Mouse (Mus musculus): ENCODE results near the gene Snd1. TPM values are rescaled to one million over a fixed set of nuclear protein-coding genes. Genes with fewer than 3 reads are reported as not detected.
A peak's percentile ranks its signal among the peaks of the same experiment; 100 is the strongest.

The Snd1 gene
- polyA plus RNA-seq, 1 experiment from 2014 or later = 111 TPM

DNA sequence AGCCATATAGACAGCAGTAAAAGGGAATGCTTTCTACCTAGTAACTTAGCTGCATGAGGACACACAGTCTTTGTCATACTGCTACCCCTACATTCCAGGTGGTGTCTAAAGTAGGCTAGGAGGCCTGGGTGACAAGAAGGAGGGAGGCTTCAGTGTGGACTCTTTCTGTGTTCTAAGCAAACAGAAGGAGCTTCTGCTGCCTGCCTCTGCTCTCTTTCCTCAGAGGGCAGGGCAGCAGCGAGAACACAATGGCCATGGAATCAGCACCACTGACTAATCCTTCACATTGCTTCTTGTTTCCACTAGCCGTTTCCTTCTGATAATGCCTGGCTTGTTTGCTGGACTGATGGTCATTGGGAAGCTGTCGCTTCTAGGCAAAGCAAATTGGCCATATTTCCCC is 316.2 kb downstream of the Snd1 start:
- Histone ChIP-seq H3K27me3 (ENCODE audit: control insufficient read depth, insufficient read depth, low read length) (no peaks in the 10 kb centered on the region), H3K4me1 (ENCODE audit: control insufficient read depth, insufficient read depth, low read length) (no peaks in the 10 kb centered on the region), H3K9me3 (ENCODE audit: control insufficient read depth, low read length) (no peaks in the 10 kb centered on the region), H3K4me2 (ENCODE audit: low read depth) (no peak overlapping the region), H3K4me3 (ENCODE audit: low read depth, low read length) (no peak overlapping the region), H3K27ac (ENCODE audit: low read depth, low read length) (no peak overlapping the region), H3K9ac (ENCODE audit: low read length) (no peak overlapping the region), H3K36me3 (ENCODE audit: control insufficient read depth, insufficient read depth, low read length) (no peaks in the 10 kb centered on the region)
- no peak for DNase-seq (ENCODE audit: low spot score)
- ATAC-seq (ENCODE audit: insufficient read depth, low FRiP score, low TSS enrichment) = no peak
- WGBS = 64% methylated on average over 3 of the region's 3 CpGs

DNA sequence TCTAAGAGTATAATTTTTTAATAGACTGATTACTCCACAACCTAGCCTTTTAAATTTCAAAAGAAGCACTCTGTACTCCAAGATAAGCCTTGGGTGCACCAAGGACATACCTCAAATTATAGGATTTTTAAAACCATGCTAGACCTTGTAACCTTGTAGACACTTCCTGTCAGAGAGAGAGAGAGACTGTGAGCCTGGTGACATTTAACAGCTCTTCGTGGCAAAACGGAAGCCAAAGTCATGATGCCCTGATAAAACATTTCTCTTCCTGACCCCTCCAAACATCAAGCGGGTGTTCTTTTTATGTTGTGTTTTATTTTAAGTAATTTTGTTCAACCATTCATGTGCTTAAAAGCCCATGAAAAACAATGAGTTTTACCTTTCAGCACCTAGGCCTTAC is 316.9 kb downstream of the Snd1 start:
- Histone ChIP-seq H3K9ac (ENCODE audit: low read length) (no peak overlapping the region), H3K4me3 (ENCODE audit: low read depth, low read length) (no peak overlapping the region), H3K4me1 (ENCODE audit: control insufficient read depth, insufficient read depth, low read length) (no peaks in the 10 kb centered on the region), H3K4me2 (ENCODE audit: low read depth) (no peak overlapping the region), H3K27me3 (ENCODE audit: control insufficient read depth, insufficient read depth, low read length) (no peaks in the 10 kb centered on the region), H3K36me3 (ENCODE audit: control insufficient read depth, insufficient read depth, low read length) (no peaks in the 10 kb centered on the region), H3K9me3 (ENCODE audit: control insufficient read depth, low read length) (no peaks in the 10 kb centered on the region), H3K27ac (ENCODE audit: low read depth, low read length) (no peak overlapping the region)
- 91% methylated on average over 3 of the region's 3 CpGs for WGBS
- ATAC-seq (ENCODE audit: insufficient read depth, low FRiP score, low TSS enrichment) (no peak), DNase-seq (ENCODE audit: low spot score) (no peak)

DNA sequence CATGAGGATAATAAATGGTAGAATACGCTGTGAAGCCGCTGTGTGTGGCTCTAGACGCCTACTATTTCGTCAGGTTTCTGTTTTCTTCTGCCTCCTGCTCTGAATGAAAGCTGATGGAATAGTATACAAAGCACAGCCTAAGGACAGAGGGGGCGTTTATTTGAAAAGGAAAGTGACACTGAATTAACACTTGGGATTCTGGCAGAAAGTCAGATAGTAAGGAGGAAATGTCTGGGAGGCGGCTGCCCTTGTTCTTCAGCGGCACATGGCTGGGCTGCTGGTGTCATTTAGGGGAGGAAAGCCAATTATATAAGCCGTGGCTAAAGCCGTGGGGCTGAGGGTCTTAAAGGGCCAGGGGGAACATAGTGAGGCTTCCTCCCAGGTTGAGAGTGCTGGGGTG is 320.4 kb downstream of the Snd1 start:
- H3K27ac ChIP-seq (ENCODE audit: low read depth, low read length) = no peak overlapping the region
- H3K9ac ChIP-seq (ENCODE audit: low read length) = no peak overlapping the region
- no peaks in the 10 kb centered on the region for H3K4me1 ChIP-seq (ENCODE audit: control insufficient read depth, insufficient read depth, low read length)
- H3K4me3 ChIP-seq (ENCODE audit: low read depth, low read length) = no peak overlapping the region
- ATAC-seq (ENCODE audit: insufficient read depth, low FRiP score, low TSS enrichment) (peak; percentile 55; the same call in 1 of the 2 replicates), DNase-seq (ENCODE audit: low spot score) (peak; percentile 26)
- WGBS = 36% methylated on average over 9 of the region's 9 CpGs
- H3K27me3 ChIP-seq (ENCODE audit: control insufficient read depth, insufficient read depth, low read length) = no peaks in the 10 kb centered on the region
- no peaks in the 10 kb centered on the region for H3K36me3 ChIP-seq (ENCODE audit: control insufficient read depth, insufficient read depth, low read length)
- no peaks in the 10 kb centered on the region for H3K9me3 ChIP-seq (ENCODE audit: control insufficient read depth, low read length)
- H3K4me2 ChIP-seq (ENCODE audit: low read depth) = no peak overlapping the region

DNA sequence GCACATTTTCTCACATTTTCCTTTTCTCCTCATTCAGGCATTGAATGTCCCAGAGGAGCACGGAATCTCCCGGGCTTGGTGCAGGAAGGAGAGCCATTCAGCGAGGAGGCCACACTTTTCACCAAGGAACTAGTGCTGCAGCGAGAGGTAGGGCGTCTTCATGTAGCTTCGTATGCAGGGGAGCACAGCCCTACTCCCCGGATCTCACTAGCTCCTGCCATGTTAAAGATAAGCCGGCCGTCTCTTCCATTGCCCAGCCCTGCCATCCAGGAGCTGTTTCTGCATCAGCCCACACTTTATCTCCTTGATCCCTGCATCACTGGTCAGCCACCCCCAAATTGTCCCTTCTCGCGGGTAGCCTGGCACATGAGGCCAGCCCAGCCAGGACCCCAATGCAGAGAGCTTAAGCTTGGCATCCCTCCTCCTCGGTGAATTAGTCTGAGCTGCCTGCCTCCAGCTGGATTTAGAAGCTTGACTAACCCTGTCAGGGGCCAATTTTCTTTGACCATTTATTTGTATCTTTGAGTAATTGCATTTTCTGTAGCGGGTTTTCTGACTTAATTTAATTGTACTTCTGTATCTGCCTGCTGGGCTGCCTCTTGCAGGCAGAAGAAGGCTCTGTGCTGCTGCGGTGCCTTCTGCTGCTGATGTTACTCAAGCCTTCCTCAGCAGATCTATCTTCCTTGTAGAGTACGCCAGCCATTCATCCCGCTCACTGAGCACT is 321.0 kb downstream of the Snd1 start:
- Histone ChIP-seq H3K27ac (ENCODE audit: low read depth, low read length) (no peak overlapping the region), H3K9me3 (ENCODE audit: control insufficient read depth, low read length) (no peaks in the 10 kb centered on the region), H3K27me3 (ENCODE audit: control insufficient read depth, insufficient read depth, low read length) (no peaks in the 10 kb centered on the region), H3K9ac (ENCODE audit: low read length) (no peak overlapping the region), H3K4me1 (ENCODE audit: control insufficient read depth, insufficient read depth, low read length) (no peaks in the 10 kb centered on the region), H3K4me3 (ENCODE audit: low read depth, low read length) (no peak overlapping the region), H3K36me3 (ENCODE audit: control insufficient read depth, insufficient read depth, low read length) (no peaks in the 10 kb centered on the region), H3K4me2 (ENCODE audit: low read depth) (no peak overlapping the region)
- whole genome bisulfite sequencing = 90% methylated on average over 16 of the region's 16 CpGs
- ATAC-seq (ENCODE audit: insufficient read depth, low FRiP score, low TSS enrichment) (no peak), DNase-seq (ENCODE audit: low spot score) (no peak)

DNA sequence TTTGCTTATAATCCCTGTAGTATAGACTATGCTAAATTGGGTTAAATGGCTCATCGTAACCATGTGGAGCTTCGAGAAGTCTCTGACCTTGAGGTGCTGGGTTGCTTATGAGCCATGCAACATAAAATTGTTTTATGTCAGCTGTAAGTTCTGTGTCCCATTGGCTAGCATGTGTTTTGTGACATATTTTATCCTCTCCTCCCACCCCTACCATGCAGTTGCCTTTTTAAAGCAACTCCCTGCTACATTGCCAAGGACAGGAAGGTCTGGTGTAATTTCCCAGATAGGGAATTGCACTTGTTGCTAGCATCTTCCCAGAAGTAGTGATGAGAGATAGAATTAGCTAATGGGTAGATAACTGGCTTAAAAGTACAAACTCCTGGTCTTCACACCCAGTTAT is 324.9 kb downstream of the Snd1 start:
- Histone ChIP-seq H3K4me3 (ENCODE audit: low read depth, low read length) (no peak overlapping the region), H3K36me3 (ENCODE audit: control insufficient read depth, insufficient read depth, low read length) (no peaks in the 10 kb centered on the region), H3K27ac (ENCODE audit: low read depth, low read length) (no peak overlapping the region), H3K4me2 (ENCODE audit: low read depth) (no peak overlapping the region), H3K9ac (ENCODE audit: low read length) (no peak overlapping the region), H3K4me1 (ENCODE audit: control insufficient read depth, insufficient read depth, low read length) (no peaks in the 10 kb centered on the region), H3K9me3 (ENCODE audit: control insufficient read depth, low read length) (no peaks in the 10 kb centered on the region), H3K27me3 (ENCODE audit: control insufficient read depth, insufficient read depth, low read length) (no peaks in the 10 kb centered on the region)
- ATAC-seq (ENCODE audit: insufficient read depth, low FRiP score, low TSS enrichment) (no peak), DNase-seq (ENCODE audit: low spot score) (no peak)
- WGBS = 84% methylated on average over 2 of the region's 2 CpGs

DNA sequence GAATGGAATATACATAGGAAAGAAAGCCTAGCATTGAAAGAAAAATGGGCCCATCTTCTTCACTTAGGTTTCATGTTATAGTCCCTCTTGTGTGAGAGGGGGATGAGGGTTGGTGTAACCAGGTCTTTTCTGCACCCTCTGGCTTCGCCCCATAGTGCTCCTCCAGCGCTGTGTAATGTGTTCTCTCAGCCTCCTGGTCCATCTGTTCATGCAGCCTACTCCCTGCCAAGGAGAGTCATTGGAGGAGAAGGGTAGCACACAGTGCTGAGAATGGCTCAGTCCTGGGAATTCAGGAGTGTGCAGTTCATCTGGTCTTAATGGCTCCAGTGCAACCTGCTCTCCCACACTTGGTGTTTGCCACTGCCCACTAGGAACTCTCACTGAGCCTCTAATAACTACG is 326.0 kb downstream of the Snd1 start:
- DNase-seq (ENCODE audit: low spot score) (no peak), ATAC-seq (ENCODE audit: insufficient read depth, low FRiP score, low TSS enrichment) (no peak)
- H3K4me2 ChIP-seq (ENCODE audit: low read depth) = no peak overlapping the region
- no peak overlapping the region for H3K27ac ChIP-seq (ENCODE audit: low read depth, low read length)
- H3K4me3 ChIP-seq (ENCODE audit: low read depth, low read length) = no peak overlapping the region
- no peaks in the 10 kb centered on the region for H3K36me3 ChIP-seq (ENCODE audit: control insufficient read depth, insufficient read depth, low read length)
- H3K9me3 ChIP-seq (ENCODE audit: control insufficient read depth, low read length) = no peaks in the 10 kb centered on the region
- H3K4me1 ChIP-seq (ENCODE audit: control insufficient read depth, insufficient read depth, low read length) = no peaks in the 10 kb centered on the region
- no peak overlapping the region for H3K9ac ChIP-seq (ENCODE audit: low read length)
- no peaks in the 10 kb centered on the region for H3K27me3 ChIP-seq (ENCODE audit: control insufficient read depth, insufficient read depth, low read length)
- 93% methylated on average over 3 of the region's 3 CpGs for WGBS

DNA sequence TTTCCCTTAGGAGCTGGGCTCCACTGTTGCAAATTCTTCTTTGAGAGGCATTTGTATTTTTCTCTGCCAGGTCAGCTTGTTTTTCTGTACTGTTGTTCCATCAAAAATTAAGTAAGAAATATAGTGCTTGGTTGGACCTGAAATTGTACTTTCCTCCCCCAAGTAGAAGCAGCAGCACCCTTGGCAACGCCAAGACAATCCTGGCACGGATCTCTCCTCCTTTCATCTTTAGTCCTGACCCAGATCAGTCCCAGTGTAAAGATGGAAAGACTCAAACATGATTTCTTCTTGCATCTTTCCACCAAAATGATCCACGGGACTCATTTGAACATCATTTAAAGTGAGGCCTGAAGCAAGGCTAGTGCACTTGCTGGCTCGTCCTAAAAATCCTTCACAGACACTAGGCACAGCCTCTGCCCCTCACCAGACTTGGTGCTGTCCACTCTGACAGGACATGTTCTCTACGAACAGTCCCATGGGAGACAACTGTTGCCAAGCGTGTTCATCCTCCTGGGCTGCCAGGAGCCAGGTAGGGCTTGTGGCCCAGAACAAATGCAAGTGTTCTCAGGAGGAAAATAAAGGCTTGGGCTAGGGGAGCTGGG is 328.8 kb downstream of the Snd1 start:
- WGBS = 91% methylated on average over 6 of the region's 6 CpGs
- H3K9me3 ChIP-seq (ENCODE audit: control insufficient read depth, low read length) = no peaks in the 10 kb centered on the region
- H3K27me3 ChIP-seq (ENCODE audit: control insufficient read depth, insufficient read depth, low read length) = no peaks in the 10 kb centered on the region
- no peak overlapping the region for H3K9ac ChIP-seq (ENCODE audit: low read length)
- no peak overlapping the region for H3K27ac ChIP-seq (ENCODE audit: low read depth, low read length)
- H3K4me3 ChIP-seq (ENCODE audit: low read depth, low read length) = no peak overlapping the region
- H3K4me2 ChIP-seq (ENCODE audit: low read depth) = no peak overlapping the region
- DNase-seq (ENCODE audit: low spot score) = no peak
- no peaks in the 10 kb centered on the region for H3K36me3 ChIP-seq (ENCODE audit: control insufficient read depth, insufficient read depth, low read length)
- H3K4me1 ChIP-seq (ENCODE audit: control insufficient read depth, insufficient read depth, low read length) = no peaks in the 10 kb centered on the region
- no peak for ATAC-seq (ENCODE audit: insufficient read depth, low FRiP score, low TSS enrichment)

DNA sequence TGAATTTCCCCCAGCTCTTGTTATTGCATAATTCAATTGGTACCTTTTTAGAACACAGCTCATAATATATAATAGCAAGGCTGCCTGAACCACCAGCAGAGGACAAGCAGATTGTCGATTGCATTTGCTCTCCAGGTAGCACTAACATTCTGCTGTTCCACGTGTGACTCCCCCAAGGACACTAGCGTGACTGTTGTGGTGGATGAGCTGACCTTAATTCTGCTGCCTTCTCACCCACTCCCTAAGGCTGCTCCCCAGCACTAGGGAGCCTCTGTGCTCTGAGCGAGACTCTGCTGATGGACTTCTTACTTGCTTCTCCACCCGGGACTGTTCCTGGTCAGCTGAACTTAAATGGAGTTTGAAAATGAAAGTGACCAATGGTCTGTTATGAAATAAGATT is 329.8 kb downstream of the Snd1 start:
- H3K9me3 ChIP-seq (ENCODE audit: control insufficient read depth, low read length) = no peaks in the 10 kb centered on the region
- H3K36me3 ChIP-seq (ENCODE audit: control insufficient read depth, insufficient read depth, low read length) = no peaks in the 10 kb centered on the region
- ATAC-seq (ENCODE audit: insufficient read depth, low FRiP score, low TSS enrichment) (no peak), DNase-seq (ENCODE audit: low spot score) (no peak)
- no peaks in the 10 kb centered on the region for H3K27me3 ChIP-seq (ENCODE audit: control insufficient read depth, insufficient read depth, low read length)
- H3K27ac ChIP-seq (ENCODE audit: low read depth, low read length) = no peak overlapping the region
- no peak overlapping the region for H3K9ac ChIP-seq (ENCODE audit: low read length)
- no peak overlapping the region for H3K4me2 ChIP-seq (ENCODE audit: low read depth)
- 87% methylated on average over 5 of the region's 5 CpGs for WGBS
- no peaks in the 10 kb centered on the region for H3K4me1 ChIP-seq (ENCODE audit: control insufficient read depth, insufficient read depth, low read length)
- H3K4me3 ChIP-seq (ENCODE audit: low read depth, low read length) = no peak overlapping the region

DNA sequence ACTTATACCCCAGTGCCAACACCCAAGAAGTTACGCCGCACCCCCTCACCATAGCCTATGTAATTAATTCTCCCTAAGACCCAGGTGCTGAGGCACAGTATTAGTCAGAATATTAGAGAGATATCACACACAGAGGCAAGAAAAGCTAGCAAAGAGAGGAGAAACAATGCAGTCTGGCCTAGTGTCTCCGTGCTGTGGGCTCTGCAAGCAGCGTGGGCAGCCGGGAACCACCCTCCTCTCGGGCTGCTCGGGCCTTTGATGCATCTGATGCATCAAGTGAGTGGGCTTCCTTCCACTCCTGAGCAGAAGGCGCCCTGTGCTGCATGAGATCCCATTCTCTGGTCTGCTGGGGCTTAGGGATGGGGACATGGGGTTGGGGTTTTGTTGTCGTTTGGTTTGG is 338.1 kb downstream of the Snd1 start:
- Histone ChIP-seq H3K36me3 (ENCODE audit: control insufficient read depth, insufficient read depth, low read length) (peaks cover 2% of the 10 kb centered on the region; the same call in 1 of the 2 replicates), H3K4me3 (ENCODE audit: low read depth, low read length) (no peak overlapping the region), H3K27ac (ENCODE audit: low read depth, low read length) (no peak overlapping the region), H3K4me2 (ENCODE audit: low read depth) (no peak overlapping the region), H3K4me1 (ENCODE audit: control insufficient read depth, insufficient read depth, low read length) (peaks cover 5% of the 10 kb centered on the region; the same call in 1 of the 2 replicates), H3K27me3 (ENCODE audit: control insufficient read depth, insufficient read depth, low read length) (no peaks in the 10 kb centered on the region), H3K9ac (ENCODE audit: low read length) (no peak overlapping the region), H3K9me3 (ENCODE audit: control insufficient read depth, low read length) (no peaks in the 10 kb centered on the region)
- WGBS = 88% methylated on average over 9 of the region's 9 CpGs
- no peak for ATAC-seq (ENCODE audit: insufficient read depth, low FRiP score, low TSS enrichment)
- no peak for DNase-seq (ENCODE audit: low spot score)

All from neural tube, embryonic 11.5 days (tissue).